Mouse (Mus musculus) lung, adult 2 months (tissue): ENCODE measurements around the gene Rfc2. TPM values are rescaled to one million over a fixed set of nuclear protein-coding genes. Genes with fewer than 3 reads are reported as not detected.
A peak's percentile ranks its signal among the peaks of the same experiment; 100 is the strongest.

ENCODE experiments used
- DNase-seq: peaks from one replicate; pipeline ENCODE4 v3.0.0; 2022
- H3K4me1 ChIP-seq: fragments of 200-500 bp; 2 replicates; pipeline ENCODE4 v1.6.1; 2011; ENCODE audit warnings: low read length; ENCODE audit not compliant: control insufficient read depth, insufficient read depth
- H3K4me3 ChIP-seq: fragments of 200-500 bp; replicated peaks from 2 replicates; pipeline ENCODE3; 2011; ENCODE audit warnings: low read depth, mild to moderate bottlenecking, control low read depth, low read length; ENCODE audit errors: extremely low read depth
- CTCF ChIP-seq: fragments of 200-500 bp; IDR thresholded peaks from 2 replicates; pipeline ENCODE4 v1.5.1; 2011; ENCODE audit warnings: mild to moderate bottlenecking, low read length, control low read depth; ENCODE audit not compliant: insufficient read depth
- POLR2A ChIP-seq: fragments of 200-500 bp; IDR thresholded peaks from 2 replicates; pipeline ENCODE4 v1.6.1; 2011; ENCODE audit warnings: low read depth, mild to moderate bottlenecking, control low read depth, low read length, borderline replicate concordance; ENCODE audit errors: extremely low read depth
- WGBS: fragments of 180-500 bp; shearing (Covaris S2); methylation state at CpG from one replicate; pipeline ENCODE4 v1.1.7; 2018; 5-methylcytosine and 5-hydroxymethylcytosine counted together
- polyA plus RNA-seq: library from polyadenylated mRNA; depleted of rRNA; stranded (reverse); fragments of >200 nt; gene quantifications from 2 replicates; pipeline ENCODE4 v1.2.3, GENCODE M21; 2012

Rfc2 gene
- polyA plus RNA-seq, 1 experiment, result 58.3 TPM

DNA sequence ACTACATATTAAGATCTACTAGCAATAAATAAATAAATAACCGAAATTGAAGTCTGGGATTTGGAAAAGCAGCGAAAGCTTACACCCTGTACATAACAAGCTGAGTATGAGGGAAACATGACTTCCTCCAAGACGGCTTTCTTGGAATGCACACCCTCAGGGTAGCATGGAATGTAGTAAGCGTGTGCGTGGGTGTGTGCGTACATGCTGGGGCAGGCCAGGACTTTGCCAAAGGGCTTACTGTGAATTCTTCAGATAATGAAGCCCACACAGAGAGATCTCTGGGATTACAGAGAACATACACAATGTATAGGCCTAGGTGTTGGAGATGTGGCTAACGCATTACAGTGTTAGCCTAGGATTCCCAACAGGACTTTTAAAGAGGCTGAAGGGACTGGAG is 3.6 kb upstream of the Rfc2 start:
- no peak overlapping the region for H3K4me3 ChIP-seq
- DNase-seq, result no peak
- peaks cover 2% of the 10 kb centered on the region; the same call in 1 of the 2 replicates for H3K4me1 ChIP-seq
- TF ChIP-seq POLR2A (no peak), CTCF (no peak)
- WGBS, result 76% methylated on average over 7 of the region's 7 CpGs

DNA sequence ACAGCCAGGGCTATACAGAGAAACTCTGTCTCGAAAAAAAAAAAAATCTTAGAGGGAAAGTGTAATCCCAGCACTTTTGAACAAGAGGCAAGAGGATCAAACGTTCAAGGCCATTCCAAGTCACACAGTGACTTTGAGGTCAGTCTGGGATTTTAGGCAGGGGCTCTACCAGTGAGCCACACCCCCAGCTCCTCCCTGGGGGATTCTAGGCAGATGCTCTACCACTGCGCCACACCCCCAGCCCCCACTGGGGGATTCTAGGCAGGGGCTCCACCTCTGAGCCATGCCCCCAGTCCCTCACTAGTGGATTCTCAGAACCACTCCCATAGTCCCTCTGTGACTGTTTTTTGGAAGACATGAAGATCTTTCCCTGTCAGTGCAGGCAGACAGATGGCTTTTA is 2.0 kb upstream of the Rfc2 start:
- Histone ChIP-seq H3K4me1 (peaks cover 4% of the 10 kb centered on the region), H3K4me3 (no peak overlapping the region)
- TF ChIP-seq POLR2A (no peak), CTCF (no peak)
- no peak for DNase-seq
- 68% methylated on average over 3 of the region's 3 CpGs for WGBS

GRCm38 (mm10) chr5:134582221-134582907 is 1.2 kb downstream of the Rfc2 start:
- DNase-seq, result peak; percentile 96
- peak; percentile 64; the same call in 1 of the 2 replicates for TF ChIP-seq POLR2A
- TF ChIP-seq CTCF, result peak; percentile 66
- H3K4me3 ChIP-seq, result peak overlapping the region; percentile 97
- H3K4me1 ChIP-seq, result peaks cover 4% of the 10 kb centered on the region
- WGBS, result 7% methylated on average over 30 of the region's 30 CpGs

- TF ChIP-seq CTCF (no peak), POLR2A (no peak)
- Histone ChIP-seq H3K4me1 (peaks cover 4% of the 10 kb centered on the region), H3K4me3 (peak overlapping the region; percentile 97)
- 21% methylated on average over 15 of the region's 15 CpGs for WGBS
- DNase-seq, result no peak
Measured at GRCm38 (mm10) chr5:134583006-134583883, 2.1 kb downstream of the Rfc2 start.

DNA sequence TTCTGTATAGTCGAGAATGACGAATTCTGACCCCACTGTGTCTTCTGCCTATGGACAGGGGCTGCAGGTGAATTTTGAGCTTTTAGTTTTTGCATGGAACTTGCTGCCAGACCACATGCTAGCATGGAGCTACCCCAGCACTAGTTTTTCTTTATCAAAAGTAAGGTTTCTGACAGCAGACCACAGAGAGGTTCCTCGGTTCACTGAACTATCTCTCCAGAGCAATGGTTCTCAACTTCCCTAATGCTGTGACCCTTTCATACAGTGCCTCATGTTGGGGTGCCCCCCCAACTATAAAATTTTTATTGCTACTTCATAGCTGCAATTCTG is 2.7 kb downstream of the Rfc2 start:
- Histone ChIP-seq H3K4me3 (no peak overlapping the region), H3K4me1 (peaks cover 4% of the 10 kb centered on the region)
- WGBS, result 54% methylated on average over 3 of the region's 3 CpGs
- TF ChIP-seq CTCF, result no peak
- DNase-seq, result no peak

- 81% methylated on average over 5 of the region's 5 CpGs for WGBS
- TF ChIP-seq POLR2A (no peak), CTCF (no peak)
- Histone ChIP-seq H3K4me3 (no peak overlapping the region), H3K4me1 (peaks cover 4% of the 10 kb centered on the region)
- DNase-seq, result no peak
Measured at GRCm38 (mm10) chr5:134584798-134585197, 3.6 kb downstream of the Rfc2 start.

- WGBS, result 62% methylated on average over 3 of the region's 3 CpGs
- TF ChIP-seq POLR2A (no peak), CTCF (no peak)
- DNase-seq, result no peak
- Histone ChIP-seq H3K4me3 (no peak overlapping the region), H3K4me1 (no peaks in the 10 kb centered on the region)
Measured at GRCm38 (mm10) chr5:134589900-134590299, 8.7 kb downstream of the Rfc2 start.

GRCm38 (mm10) chr5:134592026-134592581 is 10.9 kb downstream of the Rfc2 start:
- TF ChIP-seq POLR2A (no peak), CTCF (no peak)
- Histone ChIP-seq H3K4me3 (no peak overlapping the region), H3K4me1 (no peaks in the 10 kb centered on the region)
- no peak for DNase-seq
- WGBS, result 79% methylated on average over 11 of the region's 11 CpGs

DNA sequence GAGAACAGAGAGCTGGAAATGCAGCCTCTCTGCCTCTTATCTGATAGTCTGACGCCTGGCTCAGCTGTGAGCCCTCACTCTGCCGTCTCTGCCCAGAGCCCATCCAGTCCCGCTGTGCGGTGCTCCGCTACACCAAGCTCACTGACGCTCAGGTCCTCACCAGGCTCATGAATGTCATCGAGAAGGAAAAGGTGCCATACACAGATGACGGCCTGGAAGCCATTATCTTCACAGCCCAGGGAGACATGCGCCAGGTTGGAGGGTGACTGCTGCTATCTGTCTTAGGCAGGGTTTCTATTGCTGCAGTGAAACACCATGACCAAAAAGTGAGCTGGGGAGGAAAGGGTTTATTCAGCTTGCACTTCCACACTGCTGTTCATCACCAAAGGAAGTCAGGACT is 11.9 kb downstream of the Rfc2 start:
- Histone ChIP-seq H3K4me1 (no peaks in the 10 kb centered on the region), H3K4me3 (no peak overlapping the region)
- no peak for TF ChIP-seq CTCF
- WGBS, result 89% methylated on average over 9 of the region's 9 CpGs
- no peak for DNase-seq

- no peak overlapping the region for H3K4me3 ChIP-seq
- H3K4me1 ChIP-seq, result no peaks in the 10 kb centered on the region
- DNase-seq, result no peak
- 79% methylated on average over 10 of the region's 10 CpGs for WGBS
- no peak for TF ChIP-seq CTCF
- TF ChIP-seq POLR2A, result no peak
Measured at GRCm38 (mm10) chr5:134597711-134598110, 16.5 kb downstream of the Rfc2 start.
